15 mouse cellular contexts compared by ENCODE assay signal in the genomic region with DNA sequence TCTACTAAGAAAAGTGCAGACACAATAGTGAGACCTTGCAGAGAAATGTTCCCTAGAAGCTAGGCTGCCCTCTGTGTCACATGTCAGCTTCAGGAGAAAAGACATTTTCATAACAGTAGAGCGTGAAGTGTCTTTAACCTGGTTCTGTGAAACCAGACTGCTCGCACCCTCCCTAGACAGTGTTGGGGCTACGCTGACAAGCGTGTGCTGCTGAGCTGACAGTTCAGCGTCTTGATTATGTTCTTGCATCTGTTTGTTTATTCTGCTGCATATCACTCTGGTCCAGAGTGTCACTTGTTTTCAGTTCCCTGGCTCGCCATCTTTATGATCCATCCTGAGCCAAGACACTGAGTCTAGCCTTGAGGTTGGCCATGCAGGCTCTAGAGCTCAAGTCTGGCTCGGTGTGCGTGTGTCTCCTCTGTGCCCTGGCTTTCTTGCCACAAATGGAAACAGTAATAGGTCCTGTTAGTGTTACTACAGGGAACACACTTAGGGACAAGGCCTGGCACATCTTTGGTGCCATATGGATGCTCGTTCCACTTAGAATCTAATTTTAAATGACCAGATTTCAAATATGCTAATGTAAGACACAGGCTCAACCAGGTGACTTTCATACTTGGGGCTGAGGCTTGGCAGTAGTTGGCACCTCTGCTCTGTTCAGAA. TPM values are rescaled to one million over a fixed set of nuclear protein-coding genes. Genes with fewer than 3 reads are reported as not detected.
DNase-seq lines count a peak whose midpoint lies in the region; ATAC-seq and TF ChIP-seq lines count a peak whose summit lies in the region.
"Had no signal": no experiment of that assay in that cellular context is flagged by ENCODE, and none has a peak within 500 bp of the region (broad histone marks: within the 10 kb centered on the region; RNA-seq: fewer than 3 reads in every experiment).

No protein-coding gene starts in this region.

- H3K9me3 ChIP-seq in lung, postnatal 0 days (ENCODE audit: low read length): no peaks in the 10 kb centered on the region
- H3K9me3 ChIP-seq: G1E; kidney, embryonic 15.5 days; limb, embryonic 15.5 days had no signal

- no peak overlapping the region for H3K27ac ChIP-seq in lung, postnatal 0 days (ENCODE audit: low read length)
- H3K27ac ChIP-seq in cerebellum, adult 2 months (ENCODE audit: insufficient read depth, low read length): peak overlapping the region; percentile 88
- H3K27ac ChIP-seq: kidney, embryonic 15.5 days; limb, embryonic 15.5 days had no signal

- no peak overlapping the region for H3K9ac ChIP-seq in lung, postnatal 0 days (replicated peaks; ENCODE audit: low read depth)
- H3K9ac ChIP-seq: kidney, embryonic 15.5 days; limb, embryonic 15.5 days; liver, postnatal 0 days had no signal

- TF ChIP-seq CTCF in lung, postnatal 0 days (IDR thresholded peaks at IDR 0.05): no peak
- no peak for TF ChIP-seq CTCF in cerebellum, adult 2 months (IDR thresholded peaks at IDR 0.05; ENCODE audit: borderline replicate concordance, insufficient read depth, low read depth, low read length)

- ATAC-seq in lung, postnatal 0 days: peak; percentile 43
- no peak for ATAC-seq in inflammation-experienced regulatory T-cells, adult 6 months
- ATAC-seq: liver, postnatal 0 days had no signal

- no peak for TF ChIP-seq EP300 in lung, postnatal 0 days (IDR thresholded peaks at IDR 0.05)

- TF ChIP-seq POLR2A in cerebellum, adult 2 months (IDR thresholded peaks at IDR 0.05; ENCODE audit: borderline replicate concordance, insufficient read depth, low read length): no peak

- H3K27me3 ChIP-seq in lung, postnatal 0 days (replicated peaks; ENCODE audit: insufficient read depth, low read length): no peaks in the 10 kb centered on the region
- no peaks in the 10 kb centered on the region for H3K27me3 ChIP-seq in cerebellum, adult 2 months (ENCODE audit: control insufficient read depth, insufficient read depth, low read length)
- H3K27me3 ChIP-seq: kidney, embryonic 15.5 days; limb, embryonic 15.5 days had no signal

- no peaks in the 10 kb centered on the region for H3K4me1 ChIP-seq in lung, postnatal 0 days (ENCODE audit: insufficient read depth, low read depth, low read length)
- H3K4me1 ChIP-seq in cerebellum, adult 2 months (ENCODE audit: control insufficient read depth, insufficient read depth, low read length): peaks cover 37% of the 10 kb centered on the region
- H3K4me1 ChIP-seq: kidney, embryonic 15.5 days; limb, embryonic 15.5 days had no signal

- peak; percentile 34 for DNase-seq in layer of hippocampus, adult 11-12 months (ENCODE audit: low spot score)
- DNase-seq in layer of hippocampus, postnatal 14 days (ENCODE audit: low spot score in 2 of 2): no peak
- peak; percentile 40 for DNase-seq in lung, postnatal 0 days (ENCODE audit: low spot score)
- no peak for DNase-seq in lung, adult 18-20 months
- DNase-seq in cerebellum, adult 2 months: peak; percentile 72 to 88
- DNase-seq in cerebellum, postnatal 36 days: peak; percentile 55 to 70
- no peak for DNase-seq in thymus, adult 18-20 months
- DNase-seq: adrenal gland, adult 2 months; embryo, embryonic 11 days; liver, postnatal 0 days; thymus, postnatal 36 days had no signal

- H3K4me3 ChIP-seq in lung, postnatal 0 days (ENCODE audit: low read depth, low read length): no peak overlapping the region
- no peak overlapping the region for H3K4me3 ChIP-seq in cerebellum, adult 2 months (replicated peaks; ENCODE audit: insufficient read depth, low read depth, low read length)
- H3K4me3 ChIP-seq: kidney, embryonic 15.5 days; limb, embryonic 15.5 days had no signal

- 57% methylated on average over 9 of the region's 9 CpGs for WGBS in lung, postnatal 0 days
- WGBS in cerebellum, adult 2 months: 21% methylated on average over 9 of the region's 9 CpGs

- no peaks in the 10 kb centered on the region for H3K36me3 ChIP-seq in lung, postnatal 0 days (ENCODE audit: insufficient read depth, low read length)
- H3K36me3 ChIP-seq: G1E; kidney, embryonic 15.5 days; limb, embryonic 15.5 days had no signal

- H3K4me2 ChIP-seq in lung, postnatal 0 days (replicated peaks; ENCODE audit: low read depth, low read length): no peak overlapping the region
- H3K4me2 ChIP-seq: kidney, embryonic 15.5 days; limb, embryonic 15.5 days had no signal

RNA-seq across cellular contexts. Expression of a gene that starts 28.0 kb away (rescaled TPM):
- total RNA-seq in layer of hippocampus, postnatal 14 days (2021): 10 to 100 TPM; 44.1 to 46.2 TPM
- polyA plus RNA-seq in lung, postnatal 0 days (2015; fragmentation: Nextera tagmentation; extraction: Ambion mirVana): 30.7 and 37.6 TPM in 2 replicates
- polyA plus RNA-seq in cerebellum, adult 2 months (2012; rRNA removed): 36.7 and 36.8 TPM in 2 replicates
- 10 to 100 TPM in 2 of 3 experiments, 1 to 10 TPM in 1; 9.1 to 39.1 (median 33.5) TPM for polyA plus RNA-seq in inflammation-experienced regulatory T-cells, adult 6 months (2017; shearing (Covaris generic))
- polyA plus RNA-seq: G1E had no signal

Comparison
In these comparisons a context has a peak if more than half of its experiments do, and no peak if none do; other contexts are left out.
1. DNase-seq: peak in layer of hippocampus, adult 11-12 months (single experiment), lung, postnatal 0 days (single experiment), cerebellum, adult 2 months (2 of 2) and cerebellum, postnatal 36 days (2 of 2); none in layer of hippocampus, postnatal 14 days (0 of 2), lung, adult 18-20 months (0 of 2) and thymus, adult 18-20 months (0 of 2).